Mouse (Mus musculus): ENCODE results near the gene Adck1. TPM values are rescaled to one million over a fixed set of nuclear protein-coding genes. Genes with fewer than 3 reads are reported as not detected.

Adck1 gene
- polyA plus RNA-seq, 2 experiments from 2014 or later = 11.5 to 21.0 TPM

DNA sequence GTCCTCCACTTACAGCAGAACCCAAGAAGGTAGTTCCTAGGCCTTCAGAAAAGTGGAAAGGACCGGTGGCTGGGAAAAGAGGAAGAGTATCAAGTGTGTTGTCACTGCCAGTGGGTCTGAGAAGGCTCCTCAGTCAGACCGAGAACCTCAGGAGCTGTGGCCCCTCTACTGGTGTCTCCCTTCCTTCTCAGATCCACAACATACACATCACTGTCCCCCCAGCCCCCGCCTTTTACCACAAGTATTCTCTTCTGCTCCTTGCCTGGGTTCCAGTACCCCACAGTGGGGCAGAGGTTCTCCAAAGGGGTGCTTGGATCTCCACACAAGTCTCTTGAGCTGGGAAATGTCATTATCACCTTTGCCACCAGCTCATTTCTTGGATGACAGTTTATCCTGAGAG is 115.5 kb downstream of the Adck1 start:
- no peak for ATAC-seq

DNA sequence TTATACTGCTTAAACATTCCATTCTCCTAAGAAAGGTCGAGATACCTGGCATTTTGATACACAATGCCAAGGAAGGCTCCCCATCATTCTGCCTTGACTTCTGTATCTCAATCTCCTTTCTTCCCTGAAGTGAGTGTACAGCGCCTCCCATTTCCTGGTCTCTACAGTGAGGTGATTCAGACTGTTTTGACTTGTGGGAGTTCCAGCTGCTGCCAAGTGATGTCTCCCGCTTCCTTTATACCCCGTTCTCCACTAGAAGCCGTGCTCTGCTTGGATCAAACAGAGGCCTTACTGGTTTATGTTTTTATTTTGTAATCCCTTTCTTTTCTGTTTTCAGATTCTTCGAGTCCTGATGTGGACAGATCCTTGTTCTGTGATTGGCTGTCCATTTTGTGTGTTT is 116.3 kb downstream of the Adck1 start:
- ATAC-seq = no peak

DNA sequence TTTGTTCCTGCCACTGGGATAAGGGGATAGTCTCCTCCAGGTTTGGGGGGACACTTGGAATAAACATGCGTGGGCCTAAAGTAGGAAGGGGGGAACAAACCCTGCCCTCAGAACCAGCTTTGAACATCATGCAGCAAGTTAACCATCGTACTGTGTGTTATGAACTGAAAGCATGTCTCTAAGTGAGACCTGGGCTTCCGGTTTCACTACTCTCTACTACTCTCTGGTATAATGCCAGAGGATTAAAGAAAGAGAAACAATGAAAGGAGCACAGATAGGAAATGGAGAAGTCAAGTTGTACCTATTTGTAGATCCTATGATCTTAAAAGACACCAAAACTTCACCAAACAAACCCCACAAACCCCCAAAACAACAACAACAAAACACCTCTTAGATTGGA is 121.3 kb downstream of the Adck1 start:
- peak; percentile 85 for ATAC-seq

DNA sequence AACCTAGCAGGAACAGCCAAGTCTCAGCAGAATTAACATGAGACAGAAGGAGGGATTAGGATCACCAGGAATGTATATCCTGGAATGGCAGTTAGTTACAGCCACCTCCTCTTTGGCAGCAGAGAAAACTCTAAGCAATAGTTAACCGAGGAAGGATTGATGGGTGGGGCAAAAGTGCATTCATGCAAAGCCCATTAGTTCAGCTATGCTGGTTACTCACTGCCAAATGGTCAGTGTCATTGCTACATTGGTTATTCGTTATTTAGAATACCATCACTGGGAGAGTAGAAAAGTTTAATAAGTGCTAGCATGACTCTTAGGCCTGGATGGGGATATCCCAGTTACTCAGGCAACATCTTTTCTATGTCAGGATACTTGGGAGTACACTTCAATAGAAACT is 130.5 kb downstream of the Adck1 start:
- ATAC-seq = no peak

Other genes starting within 250 kb of the Adck1 start
- gene Gm10436, start 178.4 kb upstream of the Adck1 start, polyA plus RNA-seq (2017; shearing (Covaris generic)) = not detected
- gene Gm8332, start 110.5 kb upstream of the Adck1 start, polyA plus RNA-seq (2017; shearing (Covaris generic)) = not detected
- not detected for gene Gm5662, start 86.1 kb upstream of the Adck1 start, polyA plus RNA-seq (2017; shearing (Covaris generic))
- not detected for gene Gm5039, start 36.5 kb upstream of the Adck1 start, polyA plus RNA-seq (2017; shearing (Covaris generic))

Measured in CD4-positive, CD25-positive, alpha-beta regulatory T cell, adult 4 months (primary cell).